Mouse (Mus musculus) limb, embryonic 13.5 days (tissue): ENCODE data around the gene Edc3. TPM values are rescaled to one million over a fixed set of nuclear protein-coding genes. Genes with fewer than 3 reads are reported as not detected.
A peak's percentile ranks its signal among the peaks of the same experiment; 100 is the strongest.

ENCODE experiments used
- ATAC-seq: fragments of 200-750 bp; cut with Nextera tagmentation; 2 replicates; pipeline ENCODE4 v1.8.0; 2017; ENCODE audit warnings: low read depth, moderate number of reproducible peaks, moderate TSS enrichment; ENCODE audit not compliant: low FRiP score
- H3K27ac ChIP-seq: fragments of 300-500 bp; sonication (generic); 2 replicates; pipeline ENCODE4 v1.5.1; 2015; ENCODE audit warnings: inconsistent platforms, mild to moderate bottlenecking, moderate library complexity
- H3K27me3 ChIP-seq: fragments of 300-500 bp; sonication (generic); 2 replicates; pipeline ENCODE4 v1.6.1; 2015; ENCODE audit warnings: mild to moderate bottlenecking, inconsistent platforms
- H3K36me3 ChIP-seq: fragments of 300-500 bp; sonication (generic); 2 replicates; pipeline ENCODE4 v1.6.1; 2015; ENCODE audit warnings: inconsistent platforms, mild to moderate bottlenecking, moderate library complexity
- H3K4me1 ChIP-seq: fragments of 300-500 bp; sonication (generic); 2 replicates; pipeline ENCODE4 v1.6.1; 2015; ENCODE audit warnings: inconsistent platforms
- H3K4me2 ChIP-seq: fragments of 300-500 bp; sonication (generic); replicated peaks from 2 replicates; pipeline ENCODE4 v1.6.1; 2015; ENCODE audit warnings: inconsistent platforms, mild to moderate bottlenecking, moderate library complexity
- H3K4me3 ChIP-seq: fragments of 300-500 bp; sonication (generic); 2 replicates; pipeline ENCODE4 v1.5.1; 2015; ENCODE audit warnings: moderate library complexity, mild to moderate bottlenecking, inconsistent platforms
- H3K9ac ChIP-seq: fragments of 300-500 bp; sonication (generic); 2 replicates; pipeline ENCODE4 v1.6.1; 2015; ENCODE audit warnings: mild to moderate bottlenecking, inconsistent platforms
- H3K9me3 ChIP-seq: fragments of 300-500 bp; sonication (generic); 2 replicates; pipeline ENCODE4 v1.6.1; 2016; ENCODE audit warnings: inconsistent platforms
- WGBS: fragments of 180-500 bp; shearing (Covaris S2); methylation state at CpG from one replicate; pipeline ENCODE4 v1.1.7; 2015; 5-methylcytosine and 5-hydroxymethylcytosine counted together
- polyA plus RNA-seq: library from polyadenylated mRNA; unstranded; fragments of >200 nt; fragmentation: Nextera tagmentation; extraction: Ambion mirVana; gene quantifications from 2 replicates; pipeline ENCODE4 v1.2.1, GENCODE M21; 2015

Edc3 gene
- polyA plus RNA-seq, 1 experiment from 2014 or later = 39.3 TPM

DNA sequence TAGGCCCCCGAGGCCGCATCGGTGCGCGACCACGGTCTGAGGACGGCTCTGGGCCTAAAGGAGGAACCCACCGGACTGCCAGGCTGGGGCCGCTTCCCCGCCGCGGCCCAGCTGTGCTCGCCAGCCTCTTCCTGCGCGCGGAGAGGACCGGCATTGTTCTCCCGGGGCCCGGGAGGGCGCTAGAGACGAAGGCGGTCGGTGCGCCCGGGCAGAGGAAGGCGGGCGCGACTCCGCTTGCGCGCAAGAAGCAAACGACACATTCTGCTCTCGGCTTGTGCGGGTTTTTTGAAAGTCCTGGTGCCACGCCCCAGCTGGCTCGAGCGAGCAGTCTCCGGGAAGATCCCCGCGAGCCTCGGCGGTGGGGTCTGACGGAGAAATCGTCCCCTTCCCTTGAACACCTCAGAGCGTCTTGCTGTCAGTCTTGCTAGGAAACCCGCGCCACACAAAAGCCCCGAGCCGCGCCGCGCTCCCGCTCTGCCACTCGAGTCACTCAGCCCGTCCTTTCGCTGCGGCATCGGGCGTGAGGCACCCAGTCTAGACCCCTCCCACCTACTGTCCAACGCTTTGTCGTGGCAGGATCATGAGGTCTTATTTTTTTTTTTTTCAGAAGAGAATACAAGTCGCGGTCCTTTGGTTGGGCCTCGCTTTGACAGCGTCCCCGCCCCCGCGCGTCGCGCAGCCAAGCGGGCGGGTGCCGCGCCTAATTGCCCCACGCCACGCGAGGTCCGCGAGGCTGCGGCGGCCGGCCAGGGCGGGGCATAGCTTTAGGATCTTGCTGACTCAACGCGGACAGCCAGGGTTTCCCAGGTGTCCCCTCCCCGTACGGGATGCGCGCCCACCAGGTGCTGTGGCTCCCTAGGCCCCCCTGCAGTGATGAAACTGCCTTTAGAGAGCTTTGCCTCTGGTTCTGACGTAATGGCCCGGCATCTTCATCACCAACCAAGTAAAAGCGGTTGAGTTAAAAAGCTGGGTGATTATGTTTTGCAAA is 57.3 kb downstream of the Edc3 start, which contains the start of gene Clk3:
TSS of gene Clk3 (minus strand) at position 497 of the 988 bp plus-strand sequence.
- peaks cover 12% of the 10 kb centered on the region for H3K36me3 ChIP-seq
- peak; percentile 73 for ATAC-seq
- peak within 1 kb of the TSS; percentile 97 for H3K9ac ChIP-seq
- peaks cover 37% of the 10 kb centered on the region for H3K4me1 ChIP-seq
- H3K4me3 ChIP-seq = peak within 1 kb of the TSS; percentile 93
- H3K9me3 ChIP-seq = no peaks in the 10 kb centered on the region
- under 1% methylated on average over 88 of the region's 93 CpGs for WGBS
- H3K27me3 ChIP-seq = no peaks in the 10 kb centered on the region
- H3K27ac ChIP-seq = peak within 1 kb of the TSS; percentile 98
- H3K4me2 ChIP-seq = peak within 1 kb of the TSS; percentile 96

DNA sequence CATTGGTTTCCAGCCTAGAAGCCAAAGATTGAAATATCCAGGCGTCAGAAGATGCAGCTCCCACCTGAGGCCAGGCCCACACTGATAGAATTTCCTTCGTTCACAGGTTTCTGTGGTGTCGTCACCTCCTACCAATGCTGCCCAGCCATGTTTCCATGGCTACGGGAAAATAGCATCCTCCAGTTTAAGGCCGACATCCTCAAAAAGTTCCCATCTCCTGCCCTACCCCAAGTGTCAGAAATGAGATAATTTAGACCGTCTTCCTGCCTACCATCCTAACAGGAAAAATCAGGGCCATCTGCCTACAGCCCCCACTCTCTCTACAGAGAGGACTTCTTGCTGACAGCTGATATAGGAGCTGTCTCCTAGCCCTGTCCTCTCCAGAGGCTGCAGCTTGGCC is 58.1 kb downstream of the Edc3 start:
- Histone ChIP-seq H3K27ac (no peak overlapping the region), H3K4me3 (peak overlapping the region; percentile 93), H3K4me1 (peaks cover 36% of the 10 kb centered on the region), H3K27me3 (no peaks in the 10 kb centered on the region), H3K9ac (peak overlapping the region; percentile 97), H3K9me3 (no peaks in the 10 kb centered on the region), H3K4me2 (peak overlapping the region; percentile 96), H3K36me3 (peaks cover 5% of the 10 kb centered on the region)
- 39% methylated on average over 6 of the region's 6 CpGs for WGBS
- ATAC-seq = no peak

DNA sequence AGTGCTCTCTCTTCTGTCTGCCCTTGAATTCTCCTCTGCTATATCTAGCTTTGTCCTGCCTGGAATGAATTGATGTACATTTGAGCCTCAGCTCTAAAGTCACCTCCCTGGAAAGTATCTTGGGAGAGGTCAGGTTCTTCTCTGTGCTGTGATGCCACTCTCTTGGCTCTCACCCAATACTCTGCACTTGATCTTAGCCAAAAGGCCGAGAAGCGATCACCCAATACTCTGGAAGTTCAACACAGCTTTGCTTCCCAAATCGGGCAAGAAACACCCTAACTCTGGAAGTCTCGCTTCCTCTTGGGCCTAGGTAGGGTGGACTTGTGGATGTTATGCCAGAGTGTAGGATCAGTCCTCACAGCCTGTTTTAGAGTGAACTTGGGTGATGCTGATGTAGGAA is 58.9 kb downstream of the Edc3 start:
- Histone ChIP-seq H3K9ac (no peak overlapping the region), H3K4me2 (no peak overlapping the region), H3K27me3 (no peaks in the 10 kb centered on the region), H3K27ac (no peak overlapping the region), H3K4me1 (peaks cover 28% of the 10 kb centered on the region), H3K4me3 (no peak overlapping the region), H3K36me3 (no peaks in the 10 kb centered on the region), H3K9me3 (no peaks in the 10 kb centered on the region)
- no peak for ATAC-seq
- 93% methylated on average over 4 of the region's 4 CpGs for WGBS

DNA sequence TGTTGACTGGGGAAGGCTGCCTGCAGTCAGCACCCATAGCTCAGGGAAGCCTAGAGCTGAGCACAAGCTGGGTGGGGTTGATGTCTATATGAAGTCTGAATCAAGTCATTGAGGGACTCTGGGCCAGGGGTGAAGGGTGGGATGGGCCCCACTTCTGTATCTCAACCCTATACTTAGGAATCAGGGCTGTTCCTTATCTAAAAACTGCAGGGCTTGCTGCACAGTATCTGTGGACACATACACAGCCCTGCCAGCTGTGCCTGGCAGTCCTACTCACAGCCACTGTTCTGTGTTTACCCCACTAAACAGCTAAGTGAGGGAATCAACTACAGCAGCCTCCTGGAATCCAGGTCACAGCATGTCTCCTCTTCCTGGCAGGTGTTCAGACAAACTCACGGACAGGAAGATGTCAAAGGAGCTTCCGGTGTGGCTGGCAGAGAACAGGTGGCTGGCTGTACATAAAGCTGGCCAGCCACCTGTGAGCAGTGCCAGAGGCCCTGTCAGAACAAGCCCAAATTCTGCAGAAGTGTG is 61.3 kb downstream of the Edc3 start:
- no peak for ATAC-seq
- Histone ChIP-seq H3K9ac (no peak overlapping the region), H3K9me3 (no peaks in the 10 kb centered on the region), H3K27me3 (no peaks in the 10 kb centered on the region), H3K4me2 (no peak overlapping the region), H3K4me3 (no peak overlapping the region), H3K27ac (no peak overlapping the region), H3K36me3 (no peaks in the 10 kb centered on the region), H3K4me1 (peaks cover 8% of the 10 kb centered on the region)
- WGBS = 58% methylated on average over 2 of the region's 2 CpGs

DNA sequence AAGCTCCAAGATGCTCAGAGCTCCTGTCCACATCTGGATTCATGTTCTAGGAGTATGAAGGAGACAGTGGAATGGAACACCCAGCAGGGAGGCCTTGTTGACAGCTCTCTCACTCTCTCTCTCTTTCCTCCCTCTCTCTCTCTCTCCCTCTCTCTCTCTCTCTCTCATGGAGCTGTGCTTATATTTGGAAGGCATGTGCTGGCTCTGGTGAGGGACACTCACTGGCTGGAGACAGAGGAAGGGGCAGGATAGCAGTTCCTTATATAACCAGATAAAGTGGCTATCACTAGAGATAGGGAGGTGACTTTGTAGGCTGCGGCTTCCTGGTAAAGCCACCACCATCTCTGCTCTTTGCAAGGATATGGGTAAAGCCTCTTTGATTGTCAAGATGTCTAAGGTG is 61.9 kb downstream of the Edc3 start:
- 83% methylated on average over 1 of the region's 1 CpGs for WGBS

DNA sequence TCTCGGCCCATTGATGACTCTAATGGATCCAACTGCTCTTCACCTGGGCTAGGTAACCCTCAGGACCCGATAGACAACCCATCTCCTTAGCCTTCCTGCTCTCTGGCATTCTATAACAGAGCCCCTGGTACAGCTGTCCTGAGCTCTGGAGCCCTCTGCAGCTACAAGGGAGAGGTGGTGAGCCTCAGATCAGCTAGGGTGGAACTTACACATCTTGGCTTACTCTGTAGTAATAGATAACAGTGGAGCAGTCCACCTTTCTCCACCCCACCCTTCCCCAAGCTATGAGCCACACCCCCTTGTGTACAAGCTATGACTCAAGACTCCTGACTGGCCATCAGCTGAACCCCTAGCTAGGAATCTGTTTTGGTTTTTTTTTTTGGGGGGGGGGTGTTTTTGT is 62.5 kb downstream of the Edc3 start:
- peaks cover 8% of the 10 kb centered on the region for H3K4me1 ChIP-seq
- no peak overlapping the region for H3K4me3 ChIP-seq
- H3K9me3 ChIP-seq = no peaks in the 10 kb centered on the region
- H3K27ac ChIP-seq = no peak overlapping the region
- H3K4me2 ChIP-seq = no peak overlapping the region
- no peaks in the 10 kb centered on the region for H3K36me3 ChIP-seq
- no peak overlapping the region for H3K9ac ChIP-seq
- ATAC-seq = no peak
- WGBS = 88% methylated on average over 2 of the region's 2 CpGs
- H3K27me3 ChIP-seq = no peaks in the 10 kb centered on the region

More for the DNA sequence above, 61.9 kb downstream of the Edc3 start:
- Histone ChIP-seq H3K9ac (no peak overlapping the region), H3K4me3 (no peak overlapping the region), H3K4me2 (no peak overlapping the region), H3K4me1 (peaks cover 8% of the 10 kb centered on the region), H3K36me3 (no peaks in the 10 kb centered on the region), H3K9me3 (no peaks in the 10 kb centered on the region), H3K27me3 (no peaks in the 10 kb centered on the region), H3K27ac (no peak overlapping the region)
- no peak for ATAC-seq

DNA sequence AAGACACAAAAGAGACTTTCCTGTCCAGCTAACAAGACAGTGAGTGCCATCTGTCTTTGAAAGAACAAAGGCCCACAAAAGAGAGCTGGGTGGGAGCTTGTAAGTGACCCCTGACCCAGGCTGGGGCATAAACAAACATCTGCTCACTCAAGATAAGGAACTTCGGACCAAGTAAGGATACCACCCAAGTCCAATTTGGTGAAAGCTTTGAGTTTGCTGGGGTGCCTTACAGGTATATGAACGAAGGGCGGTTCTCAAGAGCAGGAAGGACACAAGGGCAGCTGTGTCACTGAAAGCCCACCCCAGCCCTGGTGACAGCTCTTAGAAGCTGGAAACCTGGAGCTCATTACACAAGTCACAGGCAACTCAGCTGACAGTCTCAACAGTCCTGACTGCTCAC is 65.4 kb downstream of the Edc3 start:
- Histone ChIP-seq H3K9ac (no peak overlapping the region), H3K4me1 (no peaks in the 10 kb centered on the region), H3K27ac (no peak overlapping the region), H3K36me3 (no peaks in the 10 kb centered on the region), H3K4me3 (no peak overlapping the region), H3K9me3 (0 out of 2 replicates have a peak, but pooled peaks cover 3% of the 10 kb centered on the region), H3K4me2 (no peak overlapping the region), H3K27me3 (no peaks in the 10 kb centered on the region)
- no peak for ATAC-seq
- 64% methylated on average over 3 of the region's 3 CpGs for WGBS

DNA sequence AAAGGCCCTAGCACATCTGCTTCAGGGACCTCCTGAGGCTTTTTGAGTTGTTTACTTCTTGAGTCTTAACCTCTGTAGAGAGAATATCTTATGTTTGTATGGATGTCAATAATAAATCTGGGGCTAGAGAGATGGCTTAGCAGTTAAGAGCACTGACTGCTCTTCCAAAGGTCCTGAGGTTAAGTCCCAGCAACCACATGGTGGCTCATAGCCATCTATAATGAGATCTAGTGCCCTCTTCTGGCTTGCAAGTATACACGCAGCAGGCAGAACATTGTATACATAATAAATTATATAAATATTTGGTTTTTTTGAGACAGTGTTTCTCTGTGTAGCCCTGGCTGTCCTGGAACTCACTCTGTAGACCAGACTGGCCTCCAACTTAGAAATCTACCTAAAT is 65.8 kb downstream of the Edc3 start:
- Histone ChIP-seq H3K4me2 (no peak overlapping the region), H3K27ac (no peak overlapping the region), H3K4me3 (no peak overlapping the region), H3K36me3 (no peaks in the 10 kb centered on the region), H3K9me3 (0 out of 2 replicates have a peak, but pooled peaks cover 3% of the 10 kb centered on the region), H3K4me1 (no peaks in the 10 kb centered on the region), H3K9ac (no peak overlapping the region), H3K27me3 (no peaks in the 10 kb centered on the region)
- 10% methylated on average over 1 of the region's 1 CpGs for WGBS
- ATAC-seq = no peak

DNA sequence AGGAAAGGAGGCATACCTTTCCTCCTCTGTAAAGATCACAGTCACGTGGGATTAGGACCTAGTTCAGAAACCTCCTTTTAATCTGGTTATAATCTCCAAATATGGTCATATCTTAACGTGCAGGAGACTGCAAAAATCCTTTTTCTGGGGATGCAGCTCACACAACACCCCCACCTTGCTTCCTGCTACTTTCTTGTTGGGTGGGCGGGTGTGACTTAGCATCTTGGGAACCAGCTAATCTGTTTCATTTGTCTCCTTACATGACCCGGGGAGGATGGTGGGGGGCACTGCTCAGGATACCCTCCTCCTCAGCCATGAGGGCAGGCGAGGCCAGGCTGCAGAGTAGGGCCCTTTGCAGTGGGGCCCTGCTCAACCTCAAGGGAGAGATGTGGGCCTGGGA is 66.7 kb downstream of the Edc3 start:
- no peaks in the 10 kb centered on the region for H3K27me3 ChIP-seq
- no peak overlapping the region for H3K4me2 ChIP-seq
- no peak overlapping the region for H3K4me3 ChIP-seq
- ATAC-seq = no peak
- no peak overlapping the region for H3K27ac ChIP-seq
- no peaks in the 10 kb centered on the region for H3K4me1 ChIP-seq
- H3K9ac ChIP-seq = no peak overlapping the region; the same call in 1 of the 2 replicates
- H3K36me3 ChIP-seq = no peaks in the 10 kb centered on the region
- 0 out of 2 replicates have a peak, but pooled peaks cover 3% of the 10 kb centered on the region for H3K9me3 ChIP-seq
- WGBS = 64% methylated on average over 5 of the region's 5 CpGs

DNA sequence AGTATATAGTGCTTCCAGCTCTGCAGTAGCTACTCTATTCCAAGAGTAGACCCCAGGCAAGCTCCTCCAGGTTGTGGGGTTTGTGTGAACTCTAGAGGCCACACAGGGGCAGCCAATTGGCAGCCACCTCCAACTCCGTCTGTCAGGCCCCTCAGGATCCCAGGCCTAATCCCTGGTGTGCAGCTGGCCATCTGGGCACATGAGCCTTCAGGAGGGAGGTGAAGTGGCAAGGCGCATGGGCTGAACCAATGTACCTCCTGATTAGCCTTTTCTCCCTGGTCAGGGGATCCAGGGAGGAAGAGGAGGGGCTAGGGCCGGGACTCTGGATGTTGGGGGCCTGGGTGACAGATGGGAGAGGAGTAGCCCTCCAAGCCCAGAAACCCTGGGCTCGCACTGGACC is 67.4 kb downstream of the Edc3 start:
- no peak overlapping the region for H3K9ac ChIP-seq
- WGBS = 52% methylated on average over 4 of the region's 4 CpGs
- ATAC-seq = no peak

DNA sequence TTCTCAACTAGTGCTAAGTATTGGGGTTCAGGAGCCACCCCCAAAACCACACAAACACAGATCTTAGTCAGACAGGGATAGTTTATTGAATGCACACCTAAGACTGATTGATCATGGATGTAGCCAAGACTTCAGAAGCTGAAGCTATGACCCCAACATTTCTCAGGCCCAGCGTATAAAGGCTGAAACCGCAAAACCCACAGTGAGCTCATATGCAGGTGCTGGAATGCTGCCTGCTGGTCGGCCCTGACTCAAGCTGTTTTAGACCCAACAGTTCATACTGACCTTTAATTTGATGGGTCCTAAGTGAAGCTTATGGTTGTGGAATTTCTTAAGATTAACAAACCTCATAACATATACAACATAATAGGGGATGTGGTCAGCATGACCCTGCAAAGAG is 74.3 kb downstream of the Edc3 start:
- Histone ChIP-seq H3K4me2 (no peak overlapping the region), H3K4me1 (no peaks in the 10 kb centered on the region), H3K9ac (no peak overlapping the region), H3K9me3 (0 out of 2 replicates have a peak, but pooled peaks cover 3% of the 10 kb centered on the region), H3K36me3 (no peaks in the 10 kb centered on the region), H3K27me3 (no peaks in the 10 kb centered on the region), H3K4me3 (no peak overlapping the region), H3K27ac (no peak overlapping the region)
- WGBS = 88% methylated on average over 3 of the region's 3 CpGs
- no peak for ATAC-seq

More for the DNA sequence above, 67.4 kb downstream of the Edc3 start:
- no peaks in the 10 kb centered on the region for H3K4me1 ChIP-seq
- no peaks in the 10 kb centered on the region for H3K27me3 ChIP-seq
- 0 out of 2 replicates have a peak, but pooled peaks cover 3% of the 10 kb centered on the region for H3K9me3 ChIP-seq
- no peaks in the 10 kb centered on the region for H3K36me3 ChIP-seq
- H3K4me3 ChIP-seq = no peak overlapping the region
- H3K4me2 ChIP-seq = no peak overlapping the region
- H3K27ac ChIP-seq = no peak overlapping the region

DNA sequence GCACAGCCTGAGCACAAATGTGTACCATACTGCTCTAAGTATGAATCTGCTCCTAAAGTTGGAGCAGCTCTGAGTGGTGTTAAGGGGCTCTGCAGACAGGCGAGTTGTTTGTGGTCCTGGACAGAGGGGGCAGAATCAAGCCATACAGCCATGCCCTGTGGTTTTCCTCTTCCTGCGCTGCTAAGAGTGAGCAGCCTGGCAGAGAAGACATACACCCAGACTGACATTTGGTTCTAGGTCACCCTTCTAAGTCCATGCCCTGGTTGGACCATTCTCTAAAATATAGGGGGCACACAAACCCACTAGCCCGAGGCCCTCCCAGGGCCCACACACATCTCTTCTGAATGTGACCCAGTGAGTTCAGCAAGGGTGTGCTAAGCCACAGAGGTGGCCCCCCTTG is 81.4 kb downstream of the Edc3 start:
- ATAC-seq = no peak
- H3K36me3 ChIP-seq = peaks cover 39% of the 10 kb centered on the region
- no peak overlapping the region for H3K9ac ChIP-seq
- no peak overlapping the region for H3K27ac ChIP-seq
- H3K4me1 ChIP-seq = no peaks in the 10 kb centered on the region
- no peaks in the 10 kb centered on the region for H3K27me3 ChIP-seq
- no peak overlapping the region for H3K4me2 ChIP-seq
- 75% methylated on average over 3 of the region's 3 CpGs for WGBS
- H3K4me3 ChIP-seq = no peak overlapping the region
- no peaks in the 10 kb centered on the region for H3K9me3 ChIP-seq
